Mouse (Mus musculus) forebrain, postnatal 0 days (tissue): ENCODE measurements at regions not wholly inside any gene's neighbourhood (a gene's known extent, or its start where the extent isn't known, plus 50 kb on each side); places are given as distances from the start of the nearest gene placed in this dataset.

Source experiments
- ATAC-seq: fragments of 200-750 bp; cut with Nextera tagmentation; 2 replicates; pipeline ENCODE4 v1.8.0; 2017; ENCODE audit warnings: mild to moderate bottlenecking, moderate library complexity
- DNase-seq: peaks from one replicate; pipeline ENCODE4 v3.0.0-alpha.2; 2015
- H3K27ac ChIP-seq: fragments of 300-500 bp; sonication (generic); 2 replicates; pipeline ENCODE4 v1.5.1; 2014; ENCODE audit warnings: low read depth, mild to moderate bottlenecking, antibody characterized with exemption, low read length, moderate library complexity, mixed read lengths
- H3K27me3 ChIP-seq: fragments of 300-500 bp; sonication (generic); 2 replicates; pipeline ENCODE4 v1.6.1; 2014; ENCODE audit warnings: mild to moderate bottlenecking, low read length, mixed read lengths; ENCODE audit not compliant: insufficient read depth
- H3K36me3 ChIP-seq: fragments of 300-500 bp; sonication (generic); 2 replicates; pipeline ENCODE4 v1.6.1; 2014; ENCODE audit warnings: mild to moderate bottlenecking, moderate library complexity; ENCODE audit not compliant: insufficient read depth
- H3K4me1 ChIP-seq: fragments of 300-500 bp; sonication (generic); 2 replicates; pipeline ENCODE4 v1.6.1; 2014; ENCODE audit warnings: antibody characterized with exemption; ENCODE audit not compliant: insufficient read depth
- H3K4me2 ChIP-seq: fragments of 300-500 bp; sonication (generic); 2 replicates; pipeline ENCODE4 v1.6.1; 2014; ENCODE audit warnings: low read depth, mild to moderate bottlenecking, moderate library complexity
- H3K4me3 ChIP-seq: fragments of 300-500 bp; sonication (generic); 2 replicates; pipeline ENCODE4 v1.5.1; 2014; ENCODE audit warnings: low read depth, low read length, mixed read lengths
- H3K9ac ChIP-seq: fragments of 300-500 bp; sonication (generic); 2 replicates; pipeline ENCODE4 v1.6.1; 2014; ENCODE audit warnings: mild to moderate bottlenecking
- H3K9me3 ChIP-seq: fragments of 300-500 bp; sonication (generic); 2 replicates; pipeline ENCODE4 v1.6.1; 2016; ENCODE audit warnings: low read length
- CTCF ChIP-seq: sonication (generic); IDR thresholded peaks from 2 replicates; pipeline ENCODE4 v1.5.1; 2016; ENCODE audit warnings: antibody characterized with exemption, control low read depth, low read depth
- WGBS: fragments of 180-500 bp; shearing (Covaris S2); extraction: QIAGEN DNeasy Blood & Tissue Kit; methylation state at CpG from one replicate; pipeline ENCODE4 v1.1.7; 2014; 5-methylcytosine and 5-hydroxymethylcytosine counted together

DNA sequence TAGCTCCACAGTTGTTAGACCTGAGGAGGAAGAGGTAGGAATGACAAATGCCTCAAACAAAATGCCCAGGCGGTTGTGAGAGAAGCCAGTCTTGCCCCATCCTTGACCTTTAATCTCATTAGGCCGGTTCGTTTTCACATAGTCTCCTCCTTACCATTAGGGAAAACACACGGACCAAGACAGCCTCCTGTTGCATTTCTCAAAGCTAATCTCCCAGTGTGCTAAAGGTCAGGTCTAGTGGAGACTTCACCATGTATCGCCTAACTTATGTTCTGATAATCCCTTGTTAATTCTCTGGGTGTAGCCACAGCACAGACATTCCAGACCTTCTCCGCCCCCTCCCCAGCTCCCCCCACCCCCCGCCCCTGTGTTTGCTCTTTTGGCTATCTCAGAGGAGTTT lies 174.5 kb downstream of the Tbx18 start:
- DNase-seq, result no peak
- Histone ChIP-seq H3K4me2 (no peak overlapping the region), H3K27me3 (no peaks in the 10 kb centered on the region), H3K9ac (no peak overlapping the region), H3K27ac (no peak overlapping the region), H3K4me3 (no peak overlapping the region), H3K9me3 (no peaks in the 10 kb centered on the region), H3K36me3 (no peaks in the 10 kb centered on the region), H3K4me1 (no peaks in the 10 kb centered on the region)
- WGBS, result 18% methylated on average over 7 of the region's 7 CpGs
- TF ChIP-seq CTCF, result no peak
- no peak for ATAC-seq

- H3K9ac ChIP-seq, result no peak overlapping the region
- no peaks in the 10 kb centered on the region for H3K36me3 ChIP-seq
- no peak overlapping the region for H3K4me2 ChIP-seq
- TF ChIP-seq CTCF, result no peak
- WGBS, result 49% methylated on average over 8 of the region's 8 CpGs
- H3K4me3 ChIP-seq, result no peak overlapping the region
- DNase-seq (peak; percentile 1), ATAC-seq (peak; percentile 51)
- H3K4me1 ChIP-seq, result no peaks in the 10 kb centered on the region
- H3K9me3 ChIP-seq, result no peaks in the 10 kb centered on the region
- H3K27ac ChIP-seq, result no peak overlapping the region
- no peaks in the 10 kb centered on the region for H3K27me3 ChIP-seq
Measured at GRCm38 (mm10) chr9:87533182-87533581, 197.9 kb downstream of the Tbx18 start.

DNA sequence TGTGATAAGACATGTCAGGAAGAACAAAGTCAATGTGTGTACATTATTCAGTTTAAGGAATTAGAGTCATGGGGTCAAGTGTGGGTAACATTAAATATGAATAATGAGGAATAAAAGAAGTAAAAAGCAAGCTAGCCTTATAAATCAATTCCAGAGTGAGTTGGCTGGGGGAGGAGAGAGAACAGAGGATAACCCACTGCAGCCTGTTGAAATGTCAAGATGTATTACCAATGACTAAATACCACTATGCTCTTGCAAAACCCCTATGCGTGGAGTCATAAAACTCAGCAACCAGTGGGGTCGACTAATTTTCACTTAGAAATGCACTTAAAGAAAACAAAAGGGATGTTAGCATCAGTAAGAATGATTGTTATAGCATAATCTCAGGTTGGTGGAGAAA lies 201.2 kb downstream of the Tbx18 start:
- 95% methylated on average over 2 of the region's 2 CpGs for WGBS
- no peaks in the 10 kb centered on the region for H3K9me3 ChIP-seq
- DNase-seq (no peak), ATAC-seq (no peak)
- no peak overlapping the region for H3K4me3 ChIP-seq
- no peak overlapping the region for H3K27ac ChIP-seq
- H3K27me3 ChIP-seq, result no peaks in the 10 kb centered on the region
- H3K9ac ChIP-seq, result no peak overlapping the region
- no peaks in the 10 kb centered on the region for H3K4me1 ChIP-seq
- no peak overlapping the region for H3K4me2 ChIP-seq
- TF ChIP-seq CTCF, result no peak
- H3K36me3 ChIP-seq, result no peaks in the 10 kb centered on the region

DNA sequence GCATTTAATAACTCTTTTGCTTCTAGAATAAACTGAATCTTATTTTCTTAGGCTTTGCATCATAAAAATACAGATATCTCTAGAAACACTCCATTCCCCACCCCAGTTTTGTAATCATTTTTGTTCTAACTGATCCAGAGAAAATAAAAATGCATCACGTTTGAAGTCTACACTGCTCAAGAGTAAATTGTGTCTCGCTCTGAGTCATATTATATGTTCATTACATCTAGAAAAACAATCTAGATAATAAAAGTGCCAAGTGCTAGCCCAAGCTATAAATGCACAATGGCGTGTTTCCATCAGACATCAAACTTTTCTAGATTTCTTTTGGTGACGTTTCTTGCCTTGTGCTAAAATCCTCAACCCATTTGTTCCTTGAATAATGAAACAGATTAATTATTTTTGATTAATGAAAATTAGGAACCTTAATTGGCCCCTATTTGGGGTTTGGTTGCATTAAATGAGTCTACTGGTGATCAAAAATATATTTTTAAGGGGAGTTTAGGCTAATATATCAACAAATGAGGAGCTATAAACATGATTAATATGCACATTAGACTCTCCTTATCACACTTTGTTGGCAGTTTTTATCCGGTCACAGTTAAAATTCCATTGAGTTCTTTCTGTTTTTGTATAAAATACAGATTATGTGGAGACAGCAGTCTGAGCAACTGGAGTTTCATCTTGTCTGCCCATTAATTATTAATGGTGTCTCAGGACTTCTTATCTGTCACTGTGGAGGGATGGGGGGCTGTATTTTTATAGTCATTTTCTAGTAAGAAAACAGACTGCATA lies 206.0 kb downstream of the Tbx18 start:
- Histone ChIP-seq H3K9me3 (no peaks in the 10 kb centered on the region), H3K4me2 (no peak overlapping the region), H3K9ac (no peak overlapping the region), H3K27me3 (no peaks in the 10 kb centered on the region), H3K4me1 (no peaks in the 10 kb centered on the region), H3K36me3 (no peaks in the 10 kb centered on the region), H3K27ac (no peak overlapping the region), H3K4me3 (no peak overlapping the region)
- WGBS, result 77% methylated on average over 5 of the region's 5 CpGs
- ATAC-seq (no peak), DNase-seq (no peak)
- no peak for TF ChIP-seq CTCF

DNA sequence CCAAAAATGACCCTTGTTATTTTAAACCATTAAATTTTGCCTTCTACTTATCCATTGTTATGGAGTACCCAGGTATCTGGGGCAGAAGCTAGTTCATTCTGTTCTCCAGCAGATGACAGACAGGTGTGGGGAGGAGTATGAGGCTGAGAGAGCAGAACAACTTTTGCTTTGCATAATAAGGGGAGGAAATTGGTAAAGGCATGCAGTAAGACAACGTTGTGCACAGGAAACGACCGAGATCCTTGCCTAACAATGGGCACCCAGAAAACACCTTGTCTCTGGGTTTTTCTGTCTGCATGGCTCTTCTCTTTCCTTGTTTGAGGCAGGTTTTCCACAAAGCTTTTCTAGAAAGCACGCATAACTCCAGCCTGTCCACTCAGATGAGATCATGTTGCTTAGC lies 220.4 kb downstream of the Tbx18 start:
- DNase-seq, result no peak
- Histone ChIP-seq H3K27me3 (no peaks in the 10 kb centered on the region), H3K9ac (no peak overlapping the region), H3K27ac (no peak overlapping the region), H3K9me3 (no peaks in the 10 kb centered on the region), H3K36me3 (no peaks in the 10 kb centered on the region), H3K4me2 (no peak overlapping the region), H3K4me1 (no peaks in the 10 kb centered on the region), H3K4me3 (no peak overlapping the region)
- TF ChIP-seq CTCF, result no peak
- 73% methylated on average over 4 of the region's 4 CpGs for WGBS
- no peak for ATAC-seq

DNA sequence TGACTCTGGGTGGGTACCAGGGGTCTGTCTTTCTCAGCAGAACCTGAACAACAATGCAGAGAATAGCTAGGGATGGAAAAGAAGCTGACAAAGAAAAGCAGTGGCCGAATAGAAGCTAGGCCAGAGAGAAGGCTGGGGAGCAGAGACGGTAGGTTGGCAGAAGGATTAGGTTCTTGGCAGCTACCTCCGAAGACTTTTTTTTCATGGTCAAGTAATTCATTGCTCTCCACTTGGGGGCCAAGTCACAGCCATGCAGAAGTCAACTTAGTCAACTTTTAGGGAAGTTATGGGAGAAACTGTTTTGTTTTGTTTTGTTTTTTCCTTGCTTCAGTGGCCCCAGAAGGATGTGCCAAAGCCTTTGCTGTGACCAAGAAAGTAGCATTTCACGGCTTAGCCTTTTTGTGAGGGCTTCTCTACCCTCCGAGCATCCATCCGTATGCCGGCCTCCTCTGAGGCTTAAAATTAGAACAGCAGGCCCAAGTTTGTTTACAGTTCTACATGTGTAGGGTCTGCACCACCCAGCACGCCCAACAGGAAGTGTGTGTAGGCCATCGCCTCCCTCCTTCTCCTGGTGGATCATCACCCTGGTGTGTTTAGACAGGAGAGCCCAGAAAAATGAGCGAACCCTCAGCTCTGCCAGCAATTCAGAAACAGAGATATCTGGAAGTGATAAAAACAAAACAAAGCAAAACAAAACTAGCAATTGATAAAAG lies 226.2 kb downstream of the Tbx18 start:
- 78% methylated on average over 10 of the region's 10 CpGs for WGBS
- Histone ChIP-seq H3K4me1 (no peaks in the 10 kb centered on the region), H3K27me3 (no peaks in the 10 kb centered on the region), H3K27ac (no peak overlapping the region), H3K9me3 (no peaks in the 10 kb centered on the region), H3K36me3 (no peaks in the 10 kb centered on the region), H3K4me3 (no peak overlapping the region), H3K9ac (no peak overlapping the region), H3K4me2 (no peak overlapping the region)
- ATAC-seq (no peak), DNase-seq (no peak)
- TF ChIP-seq CTCF, result no peak

DNA sequence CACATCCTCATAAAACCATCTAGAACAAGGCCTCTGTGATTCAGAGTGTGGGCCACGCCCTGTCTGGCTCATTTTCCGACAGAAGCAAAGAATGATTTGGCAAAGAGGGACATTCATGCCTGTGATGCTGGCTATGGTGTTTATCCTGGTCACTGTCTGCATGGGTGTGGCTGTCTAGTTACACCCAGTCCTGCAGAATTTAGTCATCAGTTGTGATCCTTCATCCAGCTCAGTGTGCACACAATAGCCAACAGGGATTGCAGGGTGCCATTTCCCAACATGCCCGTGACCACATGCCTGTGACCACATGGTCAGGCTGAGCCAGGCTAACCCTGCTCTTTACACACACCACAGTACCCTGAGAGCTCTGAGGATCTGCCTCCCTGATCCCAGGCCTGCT lies 208.8 kb upstream of the Cep162 start:
- H3K9ac ChIP-seq, result no peak overlapping the region
- H3K4me1 ChIP-seq, result no peaks in the 10 kb centered on the region
- H3K27me3 ChIP-seq, result no peaks in the 10 kb centered on the region
- ATAC-seq (no peak), DNase-seq (no peak)
- WGBS, result 82% methylated on average over 3 of the region's 3 CpGs
- H3K4me2 ChIP-seq, result no peak overlapping the region
- no peaks in the 10 kb centered on the region for H3K36me3 ChIP-seq
- no peak overlapping the region for H3K4me3 ChIP-seq
- no peak for TF ChIP-seq CTCF
- no peaks in the 10 kb centered on the region for H3K9me3 ChIP-seq
- H3K27ac ChIP-seq, result no peak overlapping the region
